Mouse (Mus musculus): ENCODE data around the gene Ccdc173. TPM values are rescaled to one million over a fixed set of nuclear protein-coding genes. Genes with fewer than 3 reads are reported as not detected.

Ccdc173 gene
- polyA plus RNA-seq, 1 experiment from 2014 or later, result 4.8 TPM

DNA sequence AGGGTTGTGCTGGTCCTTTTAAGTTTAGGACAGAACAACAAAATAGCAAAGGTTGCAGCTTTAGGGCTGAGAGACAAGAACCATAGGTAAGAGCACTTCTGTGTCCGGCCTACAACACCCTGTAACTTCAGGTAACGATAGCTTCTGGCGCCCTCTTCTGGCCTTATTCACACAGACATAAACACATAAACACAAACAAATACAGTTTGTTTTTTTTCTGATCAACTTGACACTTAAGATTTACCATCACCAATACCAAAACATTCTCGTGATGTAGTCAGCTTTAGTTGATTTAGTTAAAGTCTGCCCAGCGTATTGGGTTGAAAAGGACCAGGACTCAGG is 10.6 kb downstream of the Ccdc173 start:
- H3K36me3 ChIP-seq, result peaks cover 46% of the 10 kb centered on the region
- H3K9ac ChIP-seq (replicated peaks), result no peak overlapping the region
- WGBS, result 41% methylated on average over 5 of the region's 5 CpGs
- no peak overlapping the region for H3K27ac ChIP-seq
- no peak overlapping the region for H3K4me2 ChIP-seq (replicated peaks)
- no peaks in the 10 kb centered on the region for H3K4me1 ChIP-seq (replicated peaks)
- ATAC-seq, result no peak
- H3K9me3 ChIP-seq, result no peaks in the 10 kb centered on the region
- no peak overlapping the region for H3K4me3 ChIP-seq (replicated peaks)
- H3K27me3 ChIP-seq, result no peaks in the 10 kb centered on the region

DNA sequence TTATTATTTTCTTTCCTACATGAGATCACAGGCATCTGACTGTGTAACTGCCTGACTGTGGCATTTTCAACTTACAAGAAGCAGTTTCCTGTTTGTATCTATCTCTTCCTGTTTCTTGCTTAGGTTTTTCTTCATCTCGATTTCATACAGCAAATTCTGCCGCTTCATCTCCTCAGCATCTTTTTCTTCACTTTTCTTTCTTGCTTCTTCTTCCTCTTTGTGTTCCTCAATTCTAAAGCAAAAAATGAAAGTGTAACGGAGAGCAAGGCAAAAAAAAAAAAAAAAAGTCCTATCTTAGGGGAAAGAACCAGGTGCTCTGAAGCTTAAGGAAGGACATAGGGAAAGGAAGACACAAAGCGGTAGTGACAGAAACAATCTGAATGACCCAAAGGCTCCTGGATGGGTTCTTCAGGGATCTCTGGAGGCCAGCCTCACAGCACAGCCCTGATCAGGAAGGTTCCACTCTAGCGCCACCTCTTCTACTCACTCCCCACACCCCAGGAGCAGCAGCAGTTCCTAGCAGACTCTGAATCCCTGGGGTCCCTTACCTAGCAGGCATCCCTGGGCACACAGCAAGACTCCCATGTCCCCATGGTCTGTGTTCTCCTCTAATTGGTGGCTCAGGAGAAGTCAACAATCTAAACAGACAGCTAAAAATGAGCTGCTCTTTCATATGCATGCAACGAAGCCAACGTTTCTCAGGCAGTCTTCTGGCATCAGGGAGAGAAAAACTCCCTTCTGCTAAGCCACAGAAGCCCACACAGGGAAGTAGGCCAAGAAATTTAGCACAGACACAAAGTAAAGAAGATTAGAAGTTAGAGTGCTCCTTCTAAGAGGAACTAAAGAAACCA is 11.2 kb downstream of the Ccdc173 start:
- H3K36me3 ChIP-seq, result peaks cover 50% of the 10 kb centered on the region
- H3K27me3 ChIP-seq, result no peaks in the 10 kb centered on the region
- H3K4me2 ChIP-seq (replicated peaks), result no peak overlapping the region
- H3K4me3 ChIP-seq (replicated peaks), result no peak overlapping the region
- no peaks in the 10 kb centered on the region for H3K9me3 ChIP-seq
- H3K9ac ChIP-seq (replicated peaks), result no peak overlapping the region
- no peaks in the 10 kb centered on the region for H3K4me1 ChIP-seq (replicated peaks)
- no peak for ATAC-seq
- H3K27ac ChIP-seq, result no peak overlapping the region
- 73% methylated on average over 7 of the region's 7 CpGs for WGBS

DNA sequence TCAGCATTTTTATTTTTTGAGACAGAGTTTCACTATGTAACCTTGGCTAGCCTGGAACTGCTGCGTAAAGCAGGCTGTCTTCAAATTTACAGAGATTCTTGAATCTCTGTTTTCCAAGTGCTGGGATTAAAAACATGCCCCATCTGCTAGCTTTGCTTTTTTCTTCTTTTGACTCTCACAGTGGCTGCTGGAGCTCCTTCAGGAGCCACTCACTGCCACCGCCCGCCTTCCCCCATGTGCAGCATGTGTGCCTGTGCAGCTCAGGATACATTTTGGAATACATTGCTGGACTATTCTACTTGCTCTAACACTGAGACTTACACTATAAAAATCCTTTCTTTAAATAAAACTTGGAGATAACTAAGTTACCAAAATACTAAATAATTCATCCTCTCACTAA is 16.0 kb downstream of the Ccdc173 start:
- Histone ChIP-seq H3K36me3 (peaks cover 36% of the 10 kb centered on the region), H3K4me2 (replicated peaks) (no peak overlapping the region), H3K27me3 (no peaks in the 10 kb centered on the region), H3K9ac (replicated peaks) (no peak overlapping the region), H3K4me3 (replicated peaks) (no peak overlapping the region), H3K27ac (no peak overlapping the region), H3K4me1 (replicated peaks) (no peaks in the 10 kb centered on the region), H3K9me3 (no peaks in the 10 kb centered on the region)
- WGBS, result 97% methylated on average over 3 of the region's 3 CpGs
- ATAC-seq, result no peak

DNA sequence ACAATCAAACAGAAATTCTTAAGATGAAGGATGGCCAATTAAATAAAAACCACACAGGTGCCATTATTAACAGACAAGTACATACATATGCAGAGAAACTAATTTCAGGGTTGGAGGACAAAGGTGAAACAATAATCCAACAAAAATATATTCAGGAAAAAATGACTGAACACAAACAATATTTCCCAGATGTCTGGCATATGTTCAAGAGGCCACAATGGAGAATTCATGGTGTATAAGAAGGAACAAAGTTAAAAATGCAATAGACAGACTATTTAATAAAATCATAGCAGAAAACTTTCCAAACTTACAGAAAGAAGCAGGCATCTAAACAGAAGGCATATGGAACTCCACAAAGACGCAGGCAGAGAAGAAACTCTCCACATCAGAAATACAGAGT is 24.7 kb downstream of the Ccdc173 start:
- H3K27ac ChIP-seq, result no peak overlapping the region
- no peak for ATAC-seq
- H3K36me3 ChIP-seq, result peaks cover 8% of the 10 kb centered on the region; the same call in 1 of the 2 replicates
- no peak overlapping the region for H3K4me3 ChIP-seq (replicated peaks)
- no peaks in the 10 kb centered on the region for H3K9me3 ChIP-seq
- WGBS, result 81% methylated on average over 1 of the region's 1 CpGs
- peaks cover 9% of the 10 kb centered on the region; the same call in 1 of the 2 replicates for H3K4me1 ChIP-seq (replicated peaks)
- no peaks in the 10 kb centered on the region for H3K27me3 ChIP-seq
- H3K4me2 ChIP-seq (replicated peaks), result no peak overlapping the region
- no peak overlapping the region for H3K9ac ChIP-seq (replicated peaks)

DNA sequence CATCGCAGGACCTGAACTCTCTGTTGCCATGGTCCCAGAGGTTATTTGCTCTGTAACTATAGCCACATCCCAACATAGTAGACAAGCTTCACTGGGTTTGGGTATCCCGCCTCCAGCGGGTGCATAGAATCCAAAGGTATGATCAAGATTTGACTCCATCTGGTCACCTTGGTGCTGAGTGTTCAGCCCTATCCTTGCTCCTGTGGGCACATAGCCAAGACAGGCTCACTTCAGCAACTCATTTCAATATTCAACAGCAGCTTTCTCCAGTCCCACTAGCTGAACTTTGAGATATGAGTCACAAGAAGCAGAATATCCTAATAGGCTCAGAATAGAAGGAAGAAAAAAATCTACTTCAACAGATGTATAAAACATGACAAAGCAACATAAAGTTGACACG is 26.0 kb downstream of the Ccdc173 start:
- peaks cover 8% of the 10 kb centered on the region; the same call in 1 of the 2 replicates for H3K36me3 ChIP-seq

DNA sequence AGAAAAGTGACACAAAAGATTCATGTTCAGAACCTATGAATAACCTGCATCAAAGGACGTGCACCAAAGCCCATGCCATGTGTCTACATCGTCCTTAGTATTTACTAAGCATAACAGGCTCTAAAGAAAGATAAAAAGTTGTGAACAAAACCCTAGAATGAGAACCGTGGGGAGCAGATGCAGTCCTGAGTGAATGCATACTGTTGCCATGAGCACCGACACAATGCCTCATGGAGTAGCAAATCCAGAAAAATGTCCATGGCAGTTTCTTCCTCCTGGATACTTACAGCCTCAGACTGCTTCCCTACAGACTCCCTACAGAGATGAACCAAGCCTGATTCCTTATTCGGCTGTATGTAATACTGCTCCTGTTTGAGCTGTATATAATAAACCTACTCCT is 28.4 kb downstream of the Ccdc173 start:
- Histone ChIP-seq H3K27ac (no peak overlapping the region), H3K4me1 (replicated peaks) (peaks cover 9% of the 10 kb centered on the region; the same call in 1 of the 2 replicates), H3K4me3 (replicated peaks) (no peak overlapping the region), H3K9me3 (no peaks in the 10 kb centered on the region), H3K4me2 (replicated peaks) (no peak overlapping the region), H3K36me3 (peaks cover 5% of the 10 kb centered on the region; the same call in 1 of the 2 replicates), H3K27me3 (no peaks in the 10 kb centered on the region), H3K9ac (replicated peaks) (no peak overlapping the region)
- ATAC-seq, result peak; percentile 66; the same call in 1 of the 2 replicates
- WGBS, result 30% methylated on average over 5 of the region's 5 CpGs

More for the DNA sequence above, 26.0 kb downstream of the Ccdc173 start:
- H3K27me3 ChIP-seq, result no peaks in the 10 kb centered on the region
- no peak overlapping the region for H3K9ac ChIP-seq (replicated peaks)
- no peak overlapping the region for H3K27ac ChIP-seq
- ATAC-seq, result no peak
- H3K4me1 ChIP-seq (replicated peaks), result peaks cover 9% of the 10 kb centered on the region; the same call in 1 of the 2 replicates
- no peak overlapping the region for H3K4me2 ChIP-seq (replicated peaks)
- 85% methylated on average over 4 of the region's 4 CpGs for WGBS
- no peaks in the 10 kb centered on the region for H3K9me3 ChIP-seq
- no peak overlapping the region for H3K4me3 ChIP-seq (replicated peaks)

DNA sequence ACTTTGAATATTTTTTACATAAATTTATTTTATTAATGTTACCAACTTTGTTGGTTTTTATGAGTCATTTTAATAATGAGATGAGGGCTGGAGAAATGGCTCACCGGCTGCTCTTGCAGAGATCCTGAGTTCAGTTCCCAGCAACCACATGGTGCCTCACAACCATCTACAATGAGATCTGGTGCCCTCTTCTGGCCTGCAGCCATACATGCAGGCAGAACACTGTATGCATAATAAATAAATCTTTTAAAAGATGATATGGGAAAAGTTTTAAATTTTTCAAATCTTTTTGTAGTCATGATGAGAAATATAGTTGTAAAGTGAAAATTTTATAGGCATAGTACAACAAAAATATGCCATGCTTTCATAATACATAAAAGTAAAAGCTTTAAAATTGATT is 44.3 kb downstream of the Ccdc173 start:
- H3K36me3 ChIP-seq, result peaks cover 61% of the 10 kb centered on the region
- no peak overlapping the region for H3K4me2 ChIP-seq (replicated peaks)
- 95% methylated on average over 1 of the region's 1 CpGs for WGBS
- no peaks in the 10 kb centered on the region for H3K27me3 ChIP-seq
- H3K4me1 ChIP-seq (replicated peaks), result no peaks in the 10 kb centered on the region
- no peak overlapping the region for H3K9ac ChIP-seq (replicated peaks)
- ATAC-seq, result no peak
- no peaks in the 10 kb centered on the region for H3K9me3 ChIP-seq
- H3K27ac ChIP-seq, result no peak overlapping the region
- H3K4me3 ChIP-seq (replicated peaks), result no peak overlapping the region

DNA sequence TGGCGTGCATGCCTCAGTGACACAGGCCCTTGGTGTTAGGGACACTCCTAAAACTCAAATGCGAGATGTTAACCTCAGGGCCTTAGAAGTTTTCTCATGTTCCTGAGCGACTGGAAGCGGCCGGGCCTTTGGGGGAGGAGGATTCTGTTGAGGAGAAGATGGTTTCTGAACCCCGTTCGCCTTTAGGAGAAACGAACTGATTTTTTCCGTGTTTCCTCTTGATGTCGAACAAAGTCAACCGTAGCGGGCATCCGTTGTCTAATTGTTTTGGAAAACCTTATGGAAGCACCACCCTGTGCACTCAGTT is 65.9 kb downstream of the Ccdc173 start:
- no peak for ATAC-seq
- peak overlapping the region; percentile 87 for H3K4me2 ChIP-seq (replicated peaks)
- H3K9me3 ChIP-seq, result no peaks in the 10 kb centered on the region
- no peaks in the 10 kb centered on the region for H3K36me3 ChIP-seq
- under 1% methylated on average over 13 of the region's 13 CpGs for WGBS
- H3K27me3 ChIP-seq, result 0 out of 2 replicates have a peak, but pooled peaks cover 4% of the 10 kb centered on the region
- peak overlapping the region; percentile 87 for H3K9ac ChIP-seq (replicated peaks)
- H3K4me3 ChIP-seq (replicated peaks), result peak overlapping the region; percentile 97
- peak overlapping the region; percentile 86; the same call in 1 of the 2 replicates for H3K27ac ChIP-seq
- peaks cover 16% of the 10 kb centered on the region for H3K4me1 ChIP-seq (replicated peaks)

DNA sequence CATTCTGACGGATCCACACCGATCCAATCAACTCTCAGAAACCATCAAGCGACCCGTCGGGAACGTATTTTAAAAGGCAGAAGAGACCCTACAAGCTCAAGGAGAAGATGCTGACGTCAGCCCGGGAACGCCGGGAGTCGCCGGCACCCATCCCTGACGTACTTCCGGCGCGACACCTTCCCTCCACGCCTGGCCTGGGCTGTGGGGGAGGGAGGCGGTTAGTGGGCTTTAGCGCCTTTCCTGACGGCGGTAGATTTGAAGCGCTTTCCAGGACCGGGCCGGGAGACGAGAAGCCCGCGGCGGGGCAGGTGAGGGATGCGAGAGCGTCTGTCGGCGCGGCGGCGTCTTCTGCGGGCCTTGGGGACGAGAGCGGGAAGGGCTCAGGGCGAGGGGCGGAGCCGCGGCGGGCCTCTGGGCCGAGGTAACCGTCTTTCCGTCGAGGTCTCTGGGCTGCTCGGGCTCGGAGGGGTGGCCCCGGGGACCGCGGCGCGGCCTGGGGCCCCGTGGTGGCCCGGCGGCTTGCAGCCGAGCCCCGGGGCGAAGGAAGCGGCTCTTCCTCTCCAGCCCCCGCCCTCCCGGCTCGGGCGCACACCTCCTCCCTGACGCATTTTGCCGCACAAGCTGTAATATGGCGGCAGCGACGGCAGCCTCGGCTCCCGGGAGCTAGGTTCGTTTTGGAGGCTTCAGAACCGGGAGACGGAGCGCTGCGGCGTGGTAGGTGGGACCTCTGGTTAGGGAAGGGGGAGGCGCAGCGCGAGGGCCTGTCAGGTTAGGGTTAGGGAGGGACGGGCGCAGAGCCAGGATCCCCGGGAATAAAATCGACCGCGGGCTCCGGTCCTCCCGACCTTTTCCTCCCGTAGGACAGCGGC is 66.5 kb downstream of the Ccdc173 start:
- H3K27ac ChIP-seq, result peak overlapping the region; percentile 86
- 0 out of 2 replicates have a peak, but pooled peaks cover 4% of the 10 kb centered on the region for H3K27me3 ChIP-seq
- H3K36me3 ChIP-seq, result no peaks in the 10 kb centered on the region
- peak overlapping the region; percentile 97 for H3K4me3 ChIP-seq (replicated peaks)
- H3K9me3 ChIP-seq, result no peaks in the 10 kb centered on the region
- ATAC-seq, result peak; percentile 97
- peaks cover 16% of the 10 kb centered on the region for H3K4me1 ChIP-seq (replicated peaks)
- WGBS, result under 1% methylated on average over 69 of the region's 91 CpGs
- H3K4me2 ChIP-seq (replicated peaks), result peak overlapping the region; percentile 87
- peak overlapping the region; percentile 87 for H3K9ac ChIP-seq (replicated peaks)

DNA sequence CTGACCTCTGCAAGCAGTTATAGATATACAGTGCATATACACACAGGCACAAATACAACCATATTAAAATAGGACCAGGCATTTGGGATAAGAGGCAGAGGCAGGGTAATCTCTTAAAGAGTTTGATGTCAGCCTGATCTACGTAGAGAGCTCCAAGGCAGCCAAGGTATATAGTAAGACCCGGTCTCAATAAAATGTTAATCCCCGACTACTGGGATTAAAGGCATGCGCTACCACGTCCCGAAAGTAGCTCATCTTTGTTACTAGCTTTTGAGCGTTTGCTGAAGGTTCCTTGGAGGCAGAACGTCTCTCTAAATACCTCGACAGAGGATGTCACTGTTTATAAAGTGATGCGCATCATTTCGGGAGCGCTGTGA is 67.1 kb downstream of the Ccdc173 start, which contains the start of gene Ppig:
Gene Ppig, plus strand, starts transcription at position 273 of the 377 bp plus-strand sequence.
- H3K4me2 ChIP-seq (replicated peaks), result peak within 1 kb of the TSS; percentile 87
- ATAC-seq, result peak; percentile 70
- H3K36me3 ChIP-seq, result no peaks in the 10 kb centered on the region
- H3K27me3 ChIP-seq, result 0 out of 2 replicates have a peak, but pooled peaks cover 4% of the 10 kb centered on the region
- H3K4me1 ChIP-seq (replicated peaks), result peaks cover 16% of the 10 kb centered on the region
- H3K9me3 ChIP-seq, result no peaks in the 10 kb centered on the region
- H3K4me3 ChIP-seq (replicated peaks), result peak within 1 kb of the TSS; percentile 97
- WGBS, result 5% methylated on average over 12 of the region's 12 CpGs
- peak within 1 kb of the TSS; percentile 87 for H3K9ac ChIP-seq (replicated peaks)
- peak within 1 kb of the TSS; percentile 86 for H3K27ac ChIP-seq

DNA sequence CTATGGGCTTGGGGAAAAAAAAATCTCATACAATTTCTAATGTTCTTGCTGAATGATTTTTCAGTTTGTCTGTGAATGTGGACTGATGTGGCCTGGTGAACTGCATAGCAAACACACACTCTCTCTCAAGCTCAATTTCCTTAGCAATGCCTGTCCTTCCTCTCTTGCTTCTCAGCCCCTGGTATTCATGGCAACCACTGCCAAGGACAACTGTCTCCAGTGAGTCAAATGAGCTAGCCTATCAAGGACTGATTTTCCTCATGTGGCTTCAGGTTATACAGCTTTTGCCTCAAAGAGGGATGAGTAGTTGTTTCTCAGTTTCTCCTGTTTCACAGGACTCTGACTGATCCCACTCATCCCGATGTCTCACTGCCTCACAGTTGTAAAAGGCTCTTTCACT is 70.3 kb downstream of the Ccdc173 start:
- Histone ChIP-seq H3K27me3 (peaks cover 9% of the 10 kb centered on the region; the same call in 1 of the 2 replicates), H3K4me2 (replicated peaks) (no peak overlapping the region), H3K4me1 (replicated peaks) (peaks cover 7% of the 10 kb centered on the region), H3K9me3 (no peaks in the 10 kb centered on the region), H3K27ac (no peak overlapping the region), H3K4me3 (replicated peaks) (no peak overlapping the region), H3K9ac (replicated peaks) (no peak overlapping the region), H3K36me3 (no peaks in the 10 kb centered on the region)
- WGBS, result 73% methylated on average over 1 of the region's 1 CpGs
- no peak for ATAC-seq

DNA sequence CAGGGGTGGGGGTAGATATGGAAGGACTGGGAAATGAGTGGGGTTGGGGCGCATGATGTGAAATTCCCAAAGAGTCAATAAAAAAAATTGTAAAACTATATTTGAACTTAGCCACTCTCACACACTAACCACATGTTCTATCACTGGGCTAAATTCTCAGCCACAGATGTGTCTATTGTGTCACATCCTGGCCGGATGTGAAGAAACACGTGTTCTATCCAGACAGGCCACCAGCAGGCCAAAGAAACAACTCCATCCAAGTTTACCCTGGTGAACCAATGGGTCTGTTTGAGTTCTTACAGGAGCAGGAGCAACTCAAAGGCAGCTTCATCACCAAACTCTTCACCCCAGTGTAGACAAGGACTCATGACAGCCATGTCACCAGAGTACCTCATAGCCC is 72.9 kb downstream of the Ccdc173 start:
- WGBS, result 86% methylated on average over 3 of the region's 3 CpGs
- Histone ChIP-seq H3K27me3 (peaks cover 9% of the 10 kb centered on the region; the same call in 1 of the 2 replicates), H3K36me3 (no peaks in the 10 kb centered on the region), H3K4me2 (replicated peaks) (no peak overlapping the region), H3K4me3 (replicated peaks) (no peak overlapping the region), H3K9ac (replicated peaks) (no peak overlapping the region), H3K9me3 (no peaks in the 10 kb centered on the region), H3K4me1 (replicated peaks) (peaks cover 10% of the 10 kb centered on the region), H3K27ac (no peak overlapping the region)
- ATAC-seq, result no peak
